Mouse (Mus musculus) olfactory bulb, adult 2 months (tissue): Measurements from ENCODE around the gene Panx1.

Experiments used
- CTCF ChIP-seq: fragments of 200-500 bp; IDR thresholded peaks from 2 replicates; pipeline ENCODE4 v1.5.1; 2012; ENCODE audit warnings: low read depth, mild to moderate bottlenecking, low read length, moderate library complexity; ENCODE audit not compliant: insufficient read depth
- POLR2A ChIP-seq: fragments of 200-500 bp; IDR thresholded peaks from 2 replicates; pipeline ENCODE4 v1.6.1; 2012; ENCODE audit warnings: mild to moderate bottlenecking, low read depth, low read length, moderate library complexity; ENCODE audit not compliant: insufficient read depth

- no peak for TF ChIP-seq POLR2A
- TF ChIP-seq CTCF, result no peak
Measured at GRCm38 (mm10) chr9:14962769-14963168, 82.5 kb downstream of the Panx1 start.
